Mouse (Mus musculus) limb, embryonic 12.5 days (tissue): Measurements from ENCODE around the gene A830018L16Rik. TPM values are rescaled to one million over a fixed set of nuclear protein-coding genes. Genes with fewer than 3 reads are reported as not detected.

Source experiments
- ATAC-seq: fragments of 200-750 bp; cut with Nextera tagmentation; 2 replicates; pipeline ENCODE4 v1.8.0; 2017; ENCODE audit warnings: low read depth, moderate TSS enrichment; ENCODE audit not compliant: insufficient number of reproducible peaks, insufficient read depth, low FRiP score, low TSS enrichment
- H3K27ac ChIP-seq: fragments of 300-500 bp; sonication (generic); 2 replicates; pipeline ENCODE4 v1.5.1; 2016; ENCODE audit warnings: mild to moderate bottlenecking, moderate library complexity
- H3K27me3 ChIP-seq: fragments of 300-500 bp; sonication (generic); 2 replicates; pipeline ENCODE4 v1.6.1; 2016; ENCODE audit warnings: mild to moderate bottlenecking, moderate library complexity
- H3K36me3 ChIP-seq: fragments of 300-500 bp; sonication (generic); 2 replicates; pipeline ENCODE4 v1.6.1; 2016; ENCODE audit warnings: mild to moderate bottlenecking, moderate library complexity
- H3K4me1 ChIP-seq: fragments of 300-500 bp; sonication (generic); replicated peaks from 2 replicates; pipeline ENCODE4 v1.6.1; 2016
- H3K4me2 ChIP-seq: fragments of 300-500 bp; sonication (generic); 2 replicates; pipeline ENCODE4 v1.6.1; 2016; ENCODE audit warnings: mild to moderate bottlenecking, moderate library complexity
- H3K4me3 ChIP-seq: fragments of 300-500 bp; sonication (generic); replicated peaks from 2 replicates; pipeline ENCODE4 v1.5.1; 2016; ENCODE audit warnings: mild to moderate bottlenecking
- H3K9ac ChIP-seq: fragments of 300-500 bp; sonication (generic); replicated peaks from 2 replicates; pipeline ENCODE4 v1.6.1; 2016; ENCODE audit warnings: mild to moderate bottlenecking, moderate library complexity
- H3K9me3 ChIP-seq: fragments of 300-500 bp; sonication (generic); 2 replicates; pipeline ENCODE4 v1.6.1; 2016; ENCODE audit warnings: mild to moderate bottlenecking, moderate library complexity
- WGBS: fragments of 180-500 bp; shearing (Covaris S2); methylation state at CpG from one replicate; pipeline ENCODE4 v1.1.7; 2016; 5-methylcytosine and 5-hydroxymethylcytosine counted together
- polyA plus RNA-seq: library from polyadenylated mRNA; unstranded; fragments of >200 nt; fragmentation: Nextera tagmentation; extraction: Ambion mirVana; gene quantifications from 2 replicates; pipeline ENCODE4 v1.2.1, GENCODE M21; 2016

Gene A830018L16Rik
- polyA plus RNA-seq, 1 experiment from 2014 or later, result 2.3 TPM

DNA sequence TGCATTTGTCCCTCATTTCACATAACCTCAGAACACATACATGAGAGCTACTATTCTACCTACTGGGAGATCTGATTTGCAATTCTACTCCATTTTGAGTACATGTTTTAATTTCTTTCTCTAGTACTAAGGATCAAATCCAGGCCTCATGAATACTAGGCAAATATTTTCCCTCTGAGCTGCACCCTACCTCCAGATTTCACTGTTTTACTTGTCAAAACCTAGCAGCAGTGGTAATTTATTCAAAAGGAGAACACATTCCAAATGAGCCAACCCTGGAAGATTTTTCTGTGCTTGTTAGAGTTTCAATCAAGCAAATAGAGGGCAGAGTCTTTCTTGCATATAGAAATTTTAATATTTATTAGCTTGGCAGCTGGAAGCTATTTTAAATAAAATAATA lies 238.9 kb downstream of the A830018L16Rik start:
- no peaks in the 10 kb centered on the region for H3K4me1 ChIP-seq
- no peak for ATAC-seq
- H3K27ac ChIP-seq, result no peak overlapping the region
- H3K27me3 ChIP-seq, result no peaks in the 10 kb centered on the region
- no peak overlapping the region for H3K4me2 ChIP-seq
- H3K36me3 ChIP-seq, result no peaks in the 10 kb centered on the region
- no peaks in the 10 kb centered on the region for H3K9me3 ChIP-seq
- no peak overlapping the region for H3K4me3 ChIP-seq
- H3K9ac ChIP-seq, result no peak overlapping the region

DNA sequence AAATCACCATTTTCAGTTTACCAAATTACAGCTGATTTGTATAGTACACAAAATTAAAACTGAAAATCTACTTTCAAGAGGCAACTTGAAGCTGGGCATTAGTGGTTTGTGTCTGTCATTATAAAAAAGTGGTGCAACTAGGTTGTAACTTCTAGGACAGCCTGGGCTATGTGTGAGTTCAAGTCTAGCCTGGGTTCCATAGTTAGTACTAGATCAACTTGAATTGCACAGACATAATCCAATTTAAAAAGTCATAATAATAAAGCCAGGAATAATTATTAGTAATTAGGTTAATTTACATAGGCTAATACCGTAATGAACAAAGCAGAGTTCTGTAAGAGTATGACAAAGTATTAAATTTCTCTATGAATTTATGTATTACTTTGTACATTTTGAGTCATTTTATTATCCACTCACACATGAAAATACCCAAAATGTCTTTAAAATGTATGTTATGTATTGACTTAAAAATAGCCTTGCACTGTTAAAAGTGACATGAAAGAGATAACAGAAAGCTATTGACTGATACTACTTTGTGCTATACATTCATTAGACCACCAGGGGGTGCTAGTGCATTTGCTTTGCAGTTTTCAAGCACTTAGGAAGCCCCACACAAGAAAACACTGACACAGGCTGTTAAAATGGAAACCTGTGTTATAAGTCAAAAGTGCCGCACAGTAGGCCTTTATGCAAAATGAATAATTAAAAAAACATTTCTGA lies 243.6 kb downstream of the A830018L16Rik start:
- WGBS, result 58% methylated on average over 2 of the region's 2 CpGs
- ATAC-seq, result peak; percentile 59; the same call in 1 of the 2 replicates
- H3K27ac ChIP-seq, result no peak overlapping the region
- no peaks in the 10 kb centered on the region for H3K36me3 ChIP-seq
- no peaks in the 10 kb centered on the region for H3K27me3 ChIP-seq
- 0 out of 2 replicates have a peak, but pooled peaks cover 5% of the 10 kb centered on the region for H3K9me3 ChIP-seq
- H3K4me2 ChIP-seq, result no peak overlapping the region
- no peak overlapping the region for H3K4me3 ChIP-seq
- no peaks in the 10 kb centered on the region for H3K4me1 ChIP-seq
- no peak overlapping the region for H3K9ac ChIP-seq

DNA sequence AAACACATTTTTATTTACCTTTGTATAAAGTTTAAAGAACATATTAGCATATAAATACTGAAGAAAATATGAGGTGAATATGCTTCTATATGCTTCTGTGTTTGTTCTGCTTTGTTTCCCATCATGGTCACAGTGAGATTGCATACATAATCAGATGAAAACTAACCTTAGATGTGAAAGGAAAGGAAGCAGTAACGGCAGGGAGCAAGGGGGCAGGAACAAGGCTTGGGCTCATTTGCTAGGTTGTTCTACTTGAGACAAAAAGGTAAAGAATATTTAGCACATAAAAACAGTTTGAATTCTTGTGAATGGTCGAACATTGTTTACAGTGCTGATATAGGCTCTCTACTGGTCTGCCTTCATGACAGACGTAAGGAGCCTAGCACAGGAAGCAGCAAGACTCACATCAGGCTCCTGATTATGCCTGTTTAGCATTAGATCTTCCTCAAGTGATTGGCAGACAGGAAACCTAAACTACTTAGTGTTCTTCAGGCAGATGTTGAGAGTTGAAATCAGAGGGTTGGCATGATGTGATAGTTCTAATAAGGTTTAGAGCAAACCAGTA lies 244.2 kb downstream of the A830018L16Rik start:
- no peak for ATAC-seq
- H3K36me3 ChIP-seq, result no peaks in the 10 kb centered on the region
- H3K4me3 ChIP-seq, result no peak overlapping the region
- H3K4me2 ChIP-seq, result no peak overlapping the region
- no peak overlapping the region for H3K9ac ChIP-seq
- H3K27me3 ChIP-seq, result no peaks in the 10 kb centered on the region
- 0 out of 2 replicates have a peak overlapping the region, but pooled peaks have one; percentile 25 for H3K27ac ChIP-seq
- 42% methylated on average over 3 of the region's 3 CpGs for WGBS
- H3K4me1 ChIP-seq, result no peaks in the 10 kb centered on the region
- H3K9me3 ChIP-seq, result 0 out of 2 replicates have a peak, but pooled peaks cover 5% of the 10 kb centered on the region

DNA sequence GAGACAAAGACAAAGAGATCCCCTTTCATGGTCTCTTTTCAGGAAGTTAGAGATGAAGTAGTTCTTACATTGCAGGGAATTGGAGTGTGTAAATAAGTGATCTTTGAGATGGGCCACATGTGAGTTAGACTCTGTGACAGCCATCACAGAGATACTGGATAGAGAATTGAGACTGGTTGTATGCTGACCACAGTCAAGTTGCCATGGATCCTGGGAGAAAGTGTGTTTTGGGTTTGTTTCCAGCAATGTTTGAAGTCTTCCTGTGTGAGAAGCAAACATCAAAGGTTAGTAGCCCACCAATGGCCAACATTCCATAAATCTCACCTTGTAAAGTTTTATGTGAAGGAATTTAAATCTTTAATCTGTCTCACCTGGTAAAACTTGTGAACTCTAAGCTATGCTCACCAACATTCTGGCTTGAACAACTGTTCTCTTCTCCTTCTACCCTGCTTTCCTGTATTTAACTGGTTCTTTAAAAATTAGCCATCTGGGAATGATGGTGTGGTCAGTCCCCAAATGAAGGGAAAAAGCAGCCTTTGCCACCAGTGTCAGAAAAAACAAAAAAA lies 330.9 kb downstream of the A830018L16Rik start:
- Histone ChIP-seq H3K27me3 (no peaks in the 10 kb centered on the region), H3K4me1 (peaks cover 13% of the 10 kb centered on the region)
- peak; percentile 56; the same call in 1 of the 2 replicates for ATAC-seq

DNA sequence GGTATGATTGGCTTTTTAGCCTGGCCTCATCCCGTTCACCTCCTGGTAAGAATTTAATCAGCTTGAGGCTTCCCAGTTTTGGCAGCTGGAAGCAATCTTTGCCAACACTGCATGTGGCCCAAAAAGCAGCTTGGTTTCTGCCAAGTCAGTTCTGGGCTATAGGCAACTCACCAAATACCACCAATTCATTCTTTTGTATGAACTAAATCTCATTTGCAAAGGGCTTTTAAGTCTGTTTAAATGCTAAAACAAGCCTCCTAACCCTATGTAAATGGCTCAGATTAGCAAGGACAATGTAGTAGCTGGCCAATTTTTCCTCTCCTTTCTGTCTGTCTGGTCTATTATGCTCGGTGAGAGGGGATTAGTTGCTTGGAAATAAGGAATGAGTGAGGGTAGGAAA lies 334.5 kb downstream of the A830018L16Rik start:
- H3K27ac ChIP-seq, result no peak overlapping the region
- no peak overlapping the region for H3K4me2 ChIP-seq
- no peak overlapping the region for H3K9ac ChIP-seq
- peaks cover 19% of the 10 kb centered on the region for H3K4me1 ChIP-seq
- 0 out of 2 replicates have a peak, but pooled peaks cover 14% of the 10 kb centered on the region for H3K9me3 ChIP-seq
- ATAC-seq, result no peak
- WGBS, result 50% methylated on average over 2 of the region's 2 CpGs
- H3K4me3 ChIP-seq, result no peak overlapping the region
- H3K36me3 ChIP-seq, result no peaks in the 10 kb centered on the region
- H3K27me3 ChIP-seq, result no peaks in the 10 kb centered on the region

More for the DNA sequence above, 330.9 kb downstream of the A830018L16Rik start:
- H3K27ac ChIP-seq, result no peak overlapping the region
- H3K4me3 ChIP-seq, result no peak overlapping the region
- H3K9me3 ChIP-seq, result 0 out of 2 replicates have a peak, but pooled peaks cover 14% of the 10 kb centered on the region
- no peak overlapping the region for H3K4me2 ChIP-seq
- no peaks in the 10 kb centered on the region for H3K36me3 ChIP-seq
- no peak overlapping the region for H3K9ac ChIP-seq

DNA sequence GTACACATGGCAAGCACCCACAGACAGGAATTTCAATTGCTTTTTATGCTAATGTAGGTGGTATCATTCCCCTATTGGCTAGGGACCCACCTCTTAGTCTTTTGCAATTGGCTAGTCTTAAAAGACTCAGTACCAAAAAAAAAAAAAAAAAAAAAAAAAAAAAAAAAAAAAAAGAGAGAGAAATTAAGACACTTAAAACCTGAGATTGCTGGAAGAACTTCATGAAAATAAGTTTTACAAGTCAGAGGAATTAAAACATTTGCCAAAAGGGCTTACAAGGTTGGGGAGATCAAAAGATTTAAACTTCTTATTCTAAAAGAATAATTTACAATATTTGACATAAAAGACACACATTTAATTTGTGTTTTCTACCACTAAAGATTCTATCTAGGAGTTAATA lies 336.2 kb downstream of the A830018L16Rik start:
- H3K27me3 ChIP-seq, result no peaks in the 10 kb centered on the region

DNA sequence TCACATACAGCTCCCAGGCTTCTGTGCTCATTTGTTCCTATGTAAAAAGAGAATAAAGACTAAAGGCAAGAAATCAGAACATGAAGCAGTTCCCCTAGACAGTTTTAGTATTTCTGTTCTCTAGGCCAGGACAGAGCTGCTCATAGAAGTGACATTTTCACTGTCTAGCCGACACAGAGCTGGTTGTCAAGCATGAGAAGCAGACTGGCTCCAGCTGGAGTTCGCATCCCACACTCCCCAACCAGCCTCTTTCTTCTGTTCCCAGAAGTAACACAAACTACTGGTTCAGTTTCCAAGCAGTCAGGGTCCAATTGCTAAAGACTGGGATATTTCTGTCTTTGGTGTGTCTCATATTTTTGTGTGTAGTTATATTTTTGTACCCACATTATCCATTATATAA lies 336.7 kb downstream of the A830018L16Rik start:
- 73% methylated on average over 2 of the region's 2 CpGs for WGBS
- H3K36me3 ChIP-seq, result no peaks in the 10 kb centered on the region
- no peak overlapping the region for H3K9ac ChIP-seq
- ATAC-seq, result no peak
- H3K4me3 ChIP-seq, result no peak overlapping the region
- H3K27ac ChIP-seq, result no peak overlapping the region
- no peaks in the 10 kb centered on the region for H3K27me3 ChIP-seq
- peaks cover 19% of the 10 kb centered on the region; the same call in 1 of the 2 replicates for H3K9me3 ChIP-seq
- peaks cover 11% of the 10 kb centered on the region; the same call in 1 of the 2 replicates for H3K4me1 ChIP-seq
- no peak overlapping the region for H3K4me2 ChIP-seq

More for the DNA sequence above, 336.2 kb downstream of the A830018L16Rik start:
- Histone ChIP-seq H3K4me2 (no peak overlapping the region), H3K4me3 (no peak overlapping the region), H3K36me3 (no peaks in the 10 kb centered on the region), H3K27ac (no peak overlapping the region), H3K9ac (no peak overlapping the region), H3K9me3 (peaks cover 19% of the 10 kb centered on the region; the same call in 1 of the 2 replicates), H3K4me1 (peaks cover 11% of the 10 kb centered on the region; the same call in 1 of the 2 replicates)
- ATAC-seq, result no peak

DNA sequence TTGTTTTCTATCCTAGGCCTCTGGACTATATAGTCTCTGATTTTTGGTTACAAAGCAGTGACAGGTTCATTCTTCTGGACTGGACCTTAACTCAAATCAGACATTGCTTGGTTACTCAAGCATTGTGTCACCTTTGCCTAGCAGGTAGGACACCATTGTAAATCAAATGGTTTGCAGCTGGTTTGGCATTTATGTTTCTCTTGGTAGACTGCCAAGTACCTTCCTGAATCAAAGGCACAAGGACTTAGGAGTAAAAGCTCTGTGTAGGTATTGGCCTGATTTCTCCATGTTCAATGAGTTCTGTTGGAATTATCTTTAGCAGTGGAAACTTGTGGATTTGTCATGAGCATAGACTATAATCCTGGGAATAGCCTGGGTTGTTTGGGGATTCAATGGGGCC lies 338.1 kb downstream of the A830018L16Rik start:
- H3K4me1 ChIP-seq, result peaks cover 11% of the 10 kb centered on the region; the same call in 1 of the 2 replicates
- H3K4me3 ChIP-seq, result no peak overlapping the region
- peaks cover 7% of the 10 kb centered on the region; the same call in 1 of the 2 replicates for H3K9me3 ChIP-seq
- H3K9ac ChIP-seq, result no peak overlapping the region
- no peaks in the 10 kb centered on the region for H3K27me3 ChIP-seq
- no peak overlapping the region for H3K4me2 ChIP-seq
- no peaks in the 10 kb centered on the region for H3K36me3 ChIP-seq
- no peak for ATAC-seq
- H3K27ac ChIP-seq, result no peak overlapping the region

DNA sequence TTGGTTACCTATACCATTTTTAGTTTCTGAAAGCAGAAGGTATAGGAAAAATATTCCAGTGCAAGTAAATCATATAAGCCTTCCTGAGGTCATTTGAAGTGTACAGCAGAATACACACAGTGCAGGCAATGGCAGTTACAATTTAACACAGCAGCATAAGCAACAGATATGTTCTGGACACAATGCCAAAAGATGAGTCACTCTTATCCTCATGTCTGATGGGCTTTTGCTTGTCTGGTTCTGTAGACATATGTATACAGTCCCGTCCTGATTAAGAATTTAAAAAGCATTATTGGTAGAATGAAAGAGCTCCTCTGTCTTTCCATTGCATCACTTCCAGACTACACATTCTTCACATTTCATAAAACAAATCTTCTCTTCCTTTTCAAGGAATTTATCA lies 374.4 kb downstream of the A830018L16Rik start:
- Histone ChIP-seq H3K4me3 (no peak overlapping the region), H3K36me3 (no peaks in the 10 kb centered on the region), H3K4me2 (no peak overlapping the region), H3K27ac (no peak overlapping the region), H3K27me3 (no peaks in the 10 kb centered on the region), H3K9me3 (no peaks in the 10 kb centered on the region), H3K9ac (no peak overlapping the region), H3K4me1 (no peaks in the 10 kb centered on the region)
- ATAC-seq, result no peak
- WGBS, result 70% methylated on average over 1 of the region's 1 CpGs

DNA sequence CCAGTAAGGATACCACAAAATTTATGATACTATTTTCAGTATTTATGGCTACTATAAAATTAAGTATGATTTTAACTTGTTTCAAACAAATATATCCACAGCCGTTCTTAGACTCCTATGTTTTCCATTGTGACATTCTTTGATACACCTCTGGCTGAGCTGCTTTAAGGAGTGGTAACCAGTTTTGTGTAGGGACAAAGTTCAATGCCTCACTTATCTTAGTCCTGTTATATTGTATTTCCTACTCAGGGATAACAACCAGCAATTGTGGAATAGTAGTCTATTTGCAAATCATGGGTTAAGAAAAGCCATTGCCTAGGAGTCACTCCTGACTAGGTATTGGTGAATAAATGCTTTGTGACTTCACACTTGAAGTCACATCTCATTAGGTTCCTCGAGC lies 378.9 kb downstream of the A830018L16Rik start:
- no peak overlapping the region for H3K4me3 ChIP-seq
- H3K4me2 ChIP-seq, result no peak overlapping the region
- 71% methylated on average over 2 of the region's 2 CpGs for WGBS
- no peaks in the 10 kb centered on the region for H3K9me3 ChIP-seq
- no peaks in the 10 kb centered on the region for H3K27me3 ChIP-seq
- H3K27ac ChIP-seq, result no peak overlapping the region
- no peak for ATAC-seq
- no peak overlapping the region for H3K9ac ChIP-seq
- no peaks in the 10 kb centered on the region for H3K36me3 ChIP-seq
- H3K4me1 ChIP-seq, result no peaks in the 10 kb centered on the region

DNA sequence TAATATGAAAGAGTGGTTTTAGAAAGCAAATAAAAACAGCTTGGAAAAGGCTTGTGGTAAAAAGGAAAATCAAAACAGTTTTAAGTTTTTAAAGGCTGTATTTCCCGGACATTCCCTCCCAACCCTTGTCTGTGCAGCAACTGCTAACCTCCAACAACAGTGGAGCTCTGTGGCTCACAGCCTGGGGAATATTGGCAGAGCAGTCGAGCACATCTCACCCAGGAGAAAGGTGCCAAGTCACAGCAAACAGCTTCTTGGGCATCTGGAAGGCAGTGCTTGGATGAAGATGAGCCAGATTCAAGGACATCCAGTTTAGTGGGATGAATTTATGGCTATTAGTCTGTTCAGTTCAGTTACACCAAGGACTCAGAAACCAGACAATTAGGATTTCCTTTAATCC lies 381.8 kb downstream of the A830018L16Rik start:
- 64% methylated on average over 2 of the region's 2 CpGs for WGBS
- ATAC-seq, result no peak

More for the DNA sequence above, 381.8 kb downstream of the A830018L16Rik start:
- Histone ChIP-seq H3K4me1 (no peaks in the 10 kb centered on the region), H3K4me2 (no peak overlapping the region), H3K9me3 (no peaks in the 10 kb centered on the region), H3K27ac (no peak overlapping the region), H3K9ac (no peak overlapping the region), H3K4me3 (no peak overlapping the region), H3K27me3 (no peaks in the 10 kb centered on the region), H3K36me3 (no peaks in the 10 kb centered on the region)
